Mouse (Mus musculus) intestine, embryonic 16.5 days (tissue): ENCODE data around the gene Hmgcs2. TPM values are rescaled to one million over a fixed set of nuclear protein-coding genes. Genes with fewer than 3 reads are reported as not detected.
"Not testable (repeated sequence)": the region's sequence is repeated elsewhere in the genome, so short reads cannot be mapped to it uniquely, and the experiment has no call there.

Experiments used
- ATAC-seq: fragments of 200-750 bp; cut with Nextera tagmentation; 2 replicates; pipeline ENCODE4 v1.8.0; 2017; ENCODE audit warnings: moderate TSS enrichment, moderate library complexity
- H3K27ac ChIP-seq: fragments of 300-500 bp; sonication (generic); 2 replicates; pipeline ENCODE4 v1.5.1; 2014; ENCODE audit warnings: mild to moderate bottlenecking, low read length
- H3K27me3 ChIP-seq: fragments of 300-500 bp; sonication (generic); replicated peaks from 2 replicates; pipeline ENCODE4 v1.6.1; 2014; ENCODE audit warnings: low read length, control low read depth, mixed read lengths; ENCODE audit not compliant: control insufficient read depth, insufficient read depth
- H3K36me3 ChIP-seq: fragments of 300-500 bp; sonication (generic); 2 replicates; pipeline ENCODE4 v1.6.1; 2014; ENCODE audit warnings: low read length, control low read depth; ENCODE audit not compliant: control insufficient read depth, insufficient read depth
- H3K4me1 ChIP-seq: fragments of 300-500 bp; sonication (generic); 2 replicates; pipeline ENCODE4 v1.6.1; 2014; ENCODE audit warnings: low read length, control low read depth, mixed read lengths; ENCODE audit not compliant: control insufficient read depth, insufficient read depth
- H3K4me2 ChIP-seq: fragments of 300-500 bp; sonication (generic); 2 replicates; pipeline ENCODE4 v1.6.1; 2014; ENCODE audit warnings: low read depth, low read length, control low read depth
- H3K4me3 ChIP-seq: fragments of 300-500 bp; sonication (generic); 2 replicates; pipeline ENCODE4 v1.5.1; 2014; ENCODE audit warnings: mild to moderate bottlenecking, low read length
- H3K9ac ChIP-seq: fragments of 300-500 bp; sonication (generic); 2 replicates; pipeline ENCODE4 v1.6.1; 2014; ENCODE audit warnings: low read depth, low read length
- H3K9me3 ChIP-seq: fragments of 300-500 bp; sonication (generic); 2 replicates; pipeline ENCODE4 v1.6.1; 2016; ENCODE audit warnings: low read length, control low read depth; ENCODE audit not compliant: control insufficient read depth
- WGBS: fragments of 180-500 bp; shearing (Covaris S2); extraction: QIAGEN DNeasy Blood & Tissue Kit; methylation state at CpG from one replicate; pipeline ENCODE4 v1.1.7; 2014; 5-methylcytosine and 5-hydroxymethylcytosine counted together
- polyA plus RNA-seq: library from polyadenylated mRNA; unstranded; fragments of >200 nt; fragmentation: Nextera tagmentation; extraction: Ambion mirVana; gene quantifications from 2 replicates; pipeline ENCODE4 v1.2.1, GENCODE M21; 2015

The Hmgcs2 gene
- polyA plus RNA-seq, 1 experiment from 2014 or later, result 352 TPM

- Histone ChIP-seq H3K27ac (no peak overlapping the region), H3K4me2 (no peak overlapping the region), H3K9me3 (no peaks in the 10 kb centered on the region), H3K27me3 (no peaks in the 10 kb centered on the region), H3K36me3 (peaks cover 6% of the 10 kb centered on the region), H3K4me1 (no peaks in the 10 kb centered on the region), H3K4me3 (no peak overlapping the region), H3K9ac (no peak overlapping the region)
- WGBS, result 88% methylated on average over 5 of the region's 5 CpGs
- no peak for ATAC-seq
These were observed 42.0 kb downstream of the Hmgcs2 start for GRCm38 (mm10) chr3:98322209-98322608.

- WGBS, result 73% methylated on average over 9 of the region's 9 CpGs
- Histone ChIP-seq H3K9me3 (no peaks in the 10 kb centered on the region), H3K27me3 (no peaks in the 10 kb centered on the region), H3K4me1 (no peaks in the 10 kb centered on the region), H3K4me3 (no peak overlapping the region), H3K9ac (no peak overlapping the region), H3K36me3 (peaks cover 7% of the 10 kb centered on the region; the same call in 1 of the 2 replicates), H3K4me2 (no peak overlapping the region), H3K27ac (no peak overlapping the region)
- ATAC-seq, result no peak
These were observed 44.0 kb downstream of the Hmgcs2 start for GRCm38 (mm10) chr3:98324235-98324634.

- ATAC-seq, result no peak
- 65% methylated on average over 2 of the region's 2 CpGs for WGBS
- peaks cover 9% of the 10 kb centered on the region for H3K36me3 ChIP-seq
These were observed 53.8 kb downstream of the Hmgcs2 start for GRCm38 (mm10) chr3:98334010-98334409.

GRCm38 (mm10) chr3:98335331-98335730 is 55.1 kb downstream of the Hmgcs2 start:
- Histone ChIP-seq H3K4me2 (no peak overlapping the region), H3K9me3 (no peaks in the 10 kb centered on the region), H3K36me3 (peaks cover 9% of the 10 kb centered on the region), H3K9ac (no peak overlapping the region), H3K4me1 (peaks cover 33% of the 10 kb centered on the region), H3K4me3 (no peak overlapping the region), H3K27ac (no peak overlapping the region), H3K27me3 (no peaks in the 10 kb centered on the region)
- ATAC-seq, result no peak

More at GRCm38 (mm10) chr3:98334010-98334409, 53.8 kb downstream of the Hmgcs2 start:
- no peaks in the 10 kb centered on the region for H3K9me3 ChIP-seq
- H3K27ac ChIP-seq, result no peak overlapping the region
- H3K9ac ChIP-seq, result no peak overlapping the region
- H3K4me2 ChIP-seq, result no peak overlapping the region
- H3K4me3 ChIP-seq, result no peak overlapping the region
- peaks cover 35% of the 10 kb centered on the region for H3K4me1 ChIP-seq
- H3K27me3 ChIP-seq, result no peaks in the 10 kb centered on the region

GRCm38 (mm10) chr3:98335886-98336285 is 55.7 kb downstream of the Hmgcs2 start:
- Histone ChIP-seq H3K4me3 (no peak overlapping the region), H3K27me3 (no peaks in the 10 kb centered on the region), H3K36me3 (peaks cover 9% of the 10 kb centered on the region), H3K27ac (no peak overlapping the region; the same call in 1 of the 2 replicates), H3K4me2 (peak overlapping the region; percentile 28; the same call in 1 of the 2 replicates), H3K9ac (no peak overlapping the region), H3K4me1 (peaks cover 33% of the 10 kb centered on the region), H3K9me3 (no peaks in the 10 kb centered on the region)
- ATAC-seq, result no peak
- 62% methylated on average over 7 of the region's 7 CpGs for WGBS

- no peaks in the 10 kb centered on the region for H3K27me3 ChIP-seq
- H3K9me3 ChIP-seq, result no peaks in the 10 kb centered on the region
- WGBS, result 70% methylated on average over 22 of the region's 22 CpGs
- H3K4me1 ChIP-seq, result peaks cover 33% of the 10 kb centered on the region
- no peak for ATAC-seq
- no peak overlapping the region for H3K27ac ChIP-seq
- no peak overlapping the region; the same call in 1 of the 2 replicates for H3K4me3 ChIP-seq
- peak overlapping the region; percentile 75 for H3K4me2 ChIP-seq
- H3K36me3 ChIP-seq, result peaks cover 9% of the 10 kb centered on the region
- peak overlapping the region; percentile 71 for H3K9ac ChIP-seq
These were observed 56.7 kb downstream of the Hmgcs2 start for GRCm38 (mm10) chr3:98336661-98337654.

- no peaks in the 10 kb centered on the region for H3K9me3 ChIP-seq
- H3K27ac ChIP-seq, result peak overlapping the region; percentile 87
- peak overlapping the region; percentile 71 for H3K9ac ChIP-seq
- H3K4me2 ChIP-seq, result peak overlapping the region; percentile 75
- no peaks in the 10 kb centered on the region for H3K36me3 ChIP-seq
- H3K4me1 ChIP-seq, result peaks cover 33% of the 10 kb centered on the region
- H3K27me3 ChIP-seq, result no peaks in the 10 kb centered on the region
- H3K4me3 ChIP-seq, result peak overlapping the region; percentile 75
- peak; percentile 79 for ATAC-seq
- whole genome bisulfite sequencing, result 5% methylated on average over 15 of the region's 15 CpGs
These were observed 58.4 kb downstream of the Hmgcs2 start for GRCm38 (mm10) chr3:98338584-98339041.

GRCm38 (mm10) chr3:98339097-98339705 is 59.0 kb downstream of the Hmgcs2 start:
- peak overlapping the region; percentile 87 for H3K27ac ChIP-seq
- no peaks in the 10 kb centered on the region for H3K9me3 ChIP-seq
- peak overlapping the region; percentile 71 for H3K9ac ChIP-seq
- H3K4me1 ChIP-seq, result peaks cover 33% of the 10 kb centered on the region
- WGBS, result under 1% methylated on average over 46 of the region's 46 CpGs
- H3K36me3 ChIP-seq, result no peaks in the 10 kb centered on the region
- peak; percentile 64 for ATAC-seq
- H3K4me2 ChIP-seq, result peak overlapping the region; percentile 75
- H3K27me3 ChIP-seq, result no peaks in the 10 kb centered on the region
- H3K4me3 ChIP-seq, result peak overlapping the region; percentile 75

- Histone ChIP-seq H3K4me3 (peak within 1 kb of the TSS; percentile 75), H3K4me1 (peaks cover 33% of the 10 kb centered on the region), H3K4me2 (peak within 1 kb of the TSS; percentile 75), H3K9ac (peak within 1 kb of the TSS; percentile 71), H3K27ac (peak within 1 kb of the TSS; percentile 87)
- peak; percentile 78 for ATAC-seq
- H3K27me3 ChIP-seq, H3K36me3 ChIP-seq, H3K9me3 ChIP-seq: not testable (repeated sequence)
- 2% methylated on average over 9 of the region's 10 CpGs for WGBS
These were observed 59.5 kb downstream of the Hmgcs2 start, which contains the start of gene Phgdh for GRCm38 (mm10) chr3:98339706-98340109. Phgdh (minus strand) TSS chr3:98339990.
